Mouse (Mus musculus): ENCODE measurements around the gene Bmf.
A peak's percentile ranks its signal among the peaks of the same experiment; 100 is the strongest.

The Bmf gene

DNA sequence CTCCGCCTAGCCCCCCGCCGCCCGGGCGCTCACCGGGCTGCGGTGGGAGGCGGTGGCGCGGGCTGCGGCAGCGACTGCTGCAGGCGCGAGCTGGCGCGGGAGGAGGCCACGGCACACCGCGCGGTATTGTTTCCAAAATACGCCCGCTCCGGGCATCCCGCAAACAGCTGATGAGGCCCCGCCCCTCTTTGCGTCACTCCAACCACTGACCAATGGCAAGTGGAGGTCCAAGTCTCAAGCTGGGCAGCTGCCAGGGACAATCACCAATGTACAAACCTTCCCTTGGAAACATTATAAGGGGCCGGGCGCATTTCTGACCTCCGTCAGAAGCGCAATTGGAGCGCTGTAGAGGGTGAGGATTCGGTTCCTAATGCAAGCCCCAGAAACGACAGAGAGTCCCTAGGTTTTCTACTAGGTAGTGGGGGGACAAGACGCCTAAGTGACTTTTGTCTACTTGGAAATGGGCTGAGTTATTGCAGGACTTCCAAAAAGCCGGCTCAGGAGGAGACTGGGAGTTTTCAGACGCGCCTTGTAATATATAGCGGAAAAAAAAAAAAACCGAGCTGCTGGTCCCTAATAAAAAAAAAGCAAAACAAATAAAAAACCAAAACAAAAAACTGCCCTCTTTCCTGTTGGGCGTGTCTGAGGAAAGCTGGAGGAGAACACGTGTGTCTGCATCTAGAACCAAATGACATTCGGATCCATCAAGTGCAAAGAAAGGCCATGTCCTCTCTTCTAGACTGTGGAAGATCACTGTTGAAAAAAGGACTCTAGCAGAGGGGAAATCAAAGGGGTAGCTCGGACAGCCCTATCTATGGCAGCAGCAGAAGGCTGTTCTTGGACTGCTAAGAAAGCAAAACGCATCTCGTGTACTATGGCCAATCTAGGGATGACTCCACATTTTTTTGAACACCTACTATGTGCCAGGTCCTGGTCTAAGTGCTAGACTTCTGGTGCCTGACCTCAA is at the start of gene Bmf:
Gene Bmf (minus strand): TSS at position 181 of the 967 bp plus-strand sequence.
- peak; percentile 99 for DNase-seq

DNA sequence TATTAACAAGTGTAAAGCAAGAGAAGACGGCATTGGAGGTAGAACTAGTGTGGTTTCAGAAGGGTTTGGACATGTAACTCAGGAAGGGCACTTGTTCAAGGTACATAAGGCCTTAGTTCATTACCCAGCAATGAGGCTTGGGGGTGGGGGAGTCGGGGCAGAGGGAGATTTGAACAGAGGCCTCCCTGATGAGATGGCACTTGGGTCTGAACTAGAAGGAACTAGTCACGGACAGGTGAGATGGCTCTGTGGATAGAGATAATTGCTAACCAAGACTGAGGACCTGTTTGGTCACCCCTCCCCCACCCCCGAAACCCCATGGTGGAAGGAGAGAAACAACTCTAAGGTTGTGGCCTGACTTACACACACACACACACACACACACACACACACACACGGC is 49.6 kb upstream of the Bmf start:
- DNase-seq, result no peak

DNA sequence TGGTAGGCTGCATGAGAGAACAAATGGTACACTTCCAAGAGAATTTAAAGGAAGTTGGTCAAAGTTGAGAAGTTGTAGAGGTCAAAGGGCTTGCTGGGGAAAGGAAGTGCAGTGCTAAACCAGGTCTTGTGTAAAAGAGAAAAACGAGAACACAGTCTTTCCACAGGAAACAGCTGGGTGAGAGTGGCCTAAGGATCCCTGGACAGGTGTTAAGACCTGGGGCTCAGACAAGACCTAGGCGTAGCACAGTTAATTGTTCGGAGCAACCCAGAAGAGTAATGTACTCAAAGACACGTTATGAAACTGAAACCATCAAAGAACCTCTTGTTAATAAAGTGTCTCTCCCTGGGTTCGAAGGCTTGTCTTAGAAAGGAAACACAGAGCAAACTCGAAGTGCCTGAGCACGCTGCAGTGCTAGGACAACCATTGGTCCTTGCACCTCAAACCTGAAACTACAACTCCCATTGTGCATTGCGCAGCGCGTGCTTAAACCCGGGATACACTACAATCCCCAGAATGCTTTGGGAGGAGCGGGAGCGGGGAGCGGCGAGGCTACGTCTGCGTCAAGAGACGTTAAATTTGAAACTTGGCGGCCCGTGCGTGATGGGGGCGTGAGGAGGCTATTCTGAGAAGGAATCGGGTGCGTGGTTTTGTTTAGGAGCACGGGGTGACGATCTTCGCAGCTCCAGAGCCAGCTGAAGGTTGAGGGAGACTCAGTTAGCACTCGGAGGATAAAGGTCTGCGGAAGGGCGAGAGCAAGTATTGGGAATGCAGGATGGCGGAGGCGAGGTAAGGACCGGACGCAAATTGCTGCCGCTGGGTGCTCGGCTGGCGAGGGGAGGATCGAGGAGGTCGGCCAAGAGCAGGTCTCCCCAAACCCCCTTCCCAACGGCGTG is 48.4 kb upstream of the Bmf start, which contains the start of gene Bub1b:
Gene Bub1b (plus strand): TSS at position 539 of the 896 bp plus-strand sequence.
- DNase-seq, result peak; percentile 90

DNA sequence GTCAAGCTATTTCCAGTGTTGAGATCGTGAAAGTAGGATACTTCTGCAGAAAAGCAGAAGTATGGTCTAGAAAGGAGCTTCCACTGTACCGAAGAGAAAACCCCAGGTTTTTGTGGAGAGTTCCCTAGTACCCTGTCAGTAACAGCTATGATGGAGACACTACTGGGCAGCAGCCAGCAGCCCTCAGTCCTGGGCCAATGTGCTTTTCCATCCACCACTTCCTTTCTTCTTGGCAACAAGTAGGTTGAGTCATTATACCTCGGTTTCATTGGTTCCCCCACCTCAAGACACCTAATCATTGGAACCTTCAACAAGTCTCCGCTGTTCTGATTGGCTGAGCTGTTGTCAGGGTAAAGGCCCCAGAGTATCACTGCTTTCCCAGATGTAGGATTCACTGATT is 41.6 kb upstream of the Bmf start:
- no peak for DNase-seq

DNA sequence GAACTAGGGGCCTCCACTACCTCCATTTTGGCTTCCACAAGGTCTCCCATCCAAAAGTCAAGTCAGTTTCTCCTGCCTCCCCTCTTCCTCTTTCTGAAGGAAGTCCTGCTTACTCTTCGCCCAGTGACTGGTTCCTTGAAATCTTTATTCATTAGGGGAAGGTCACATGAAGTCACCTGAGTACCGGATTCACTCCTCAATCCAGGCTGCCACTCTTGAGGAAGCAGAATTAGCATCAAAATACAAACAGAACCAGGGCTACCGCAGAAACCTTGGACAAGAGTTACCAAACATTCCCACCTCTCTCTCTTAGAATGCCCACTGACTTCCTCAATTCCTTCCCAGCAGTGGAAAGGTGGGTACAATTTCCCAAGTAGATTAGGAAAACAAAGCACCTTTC is 38.2 kb upstream of the Bmf start:
- DNase-seq, result no peak

DNA sequence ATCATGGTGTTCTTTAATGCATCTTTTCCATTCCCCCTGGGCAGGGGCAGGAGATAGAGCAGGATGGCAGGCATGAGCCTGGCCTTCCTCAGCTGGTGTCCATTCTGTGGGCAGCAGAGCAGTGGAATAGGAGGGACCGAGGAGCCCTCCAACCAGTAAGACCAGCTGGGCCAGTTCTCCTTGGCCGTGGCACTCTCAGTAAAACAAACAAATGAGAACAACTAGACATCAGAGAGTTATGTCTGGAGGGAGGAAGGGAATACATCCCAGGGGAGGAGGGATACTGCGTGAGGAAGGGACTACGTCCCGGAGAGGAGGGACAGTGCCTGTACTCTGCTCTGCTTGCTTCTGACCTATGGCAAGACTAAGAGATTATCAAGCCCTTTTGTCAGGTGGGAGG is 36.5 kb upstream of the Bmf start:
- DNase-seq, result no peak

DNA sequence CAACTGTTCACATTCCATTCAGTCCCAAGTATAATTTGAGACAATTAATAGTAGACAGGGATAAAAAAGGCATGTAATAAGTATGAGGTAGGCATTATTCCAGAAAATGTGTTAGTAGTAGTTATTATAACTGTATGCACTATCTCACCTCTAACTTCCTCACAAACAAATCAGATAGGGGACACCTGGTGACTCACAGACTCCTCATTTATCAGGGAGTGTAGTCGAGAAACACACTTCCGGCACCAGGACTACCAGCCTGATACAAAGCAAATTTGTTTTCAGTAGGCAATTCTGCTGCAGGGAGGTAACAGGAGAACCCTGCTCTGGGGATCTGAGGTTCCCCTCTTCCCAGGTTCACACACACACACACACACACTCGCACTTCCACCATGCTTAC is 23.6 kb upstream of the Bmf start:
- no peak for DNase-seq

DNA sequence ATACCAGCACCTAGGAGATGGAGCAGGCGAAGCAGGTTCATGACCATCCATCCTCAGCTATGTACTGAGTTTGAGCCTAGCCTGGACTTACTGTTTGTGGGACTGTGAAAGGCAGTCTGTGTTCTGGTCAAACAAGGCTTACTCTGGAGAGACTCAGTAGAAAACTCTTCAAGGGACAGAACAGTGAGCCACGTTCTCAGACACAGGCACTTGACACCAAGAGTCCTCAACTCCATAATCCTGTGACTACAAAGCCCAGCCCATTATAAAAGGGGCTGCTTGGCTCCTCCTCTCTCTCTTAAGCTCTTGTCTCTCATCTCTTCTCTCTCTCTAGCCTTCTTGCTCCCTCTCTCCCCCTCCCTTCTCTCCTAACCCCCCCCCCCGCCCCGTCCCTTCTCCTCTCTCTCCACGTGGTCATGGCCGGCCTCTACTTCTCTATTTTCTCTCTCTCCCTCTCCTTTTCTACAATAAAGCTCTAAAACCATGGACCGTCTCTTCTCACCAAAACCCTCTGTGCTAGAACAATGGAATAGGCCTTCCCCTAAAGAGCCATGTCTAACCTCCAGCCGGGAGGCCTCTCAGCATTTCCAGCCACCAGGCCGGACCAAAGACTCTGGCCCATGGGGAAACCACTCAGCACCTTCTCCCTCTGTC is 22.8 kb upstream of the Bmf start:
- no peak for DNase-seq

DNA sequence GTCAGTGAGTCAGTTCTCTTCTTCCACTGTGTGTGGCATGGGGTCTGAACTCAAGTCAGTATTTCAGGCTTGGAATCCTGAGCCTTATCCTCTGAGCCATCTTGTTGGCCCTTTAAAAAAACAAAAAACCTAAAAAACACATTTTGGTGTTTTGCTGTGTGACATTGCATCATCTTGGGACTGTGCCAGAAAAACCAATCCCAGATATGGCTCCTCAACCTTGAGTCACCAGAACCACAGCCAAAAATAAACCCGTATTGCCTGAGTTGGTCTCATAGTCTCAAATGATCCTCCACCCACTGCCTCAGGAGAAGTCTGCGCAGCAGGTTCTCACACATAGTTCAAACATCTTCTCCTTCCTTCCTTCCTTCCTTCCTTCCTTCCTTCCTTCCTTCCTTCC is 21.5 kb upstream of the Bmf start:
- no peak for DNase-seq

DNA sequence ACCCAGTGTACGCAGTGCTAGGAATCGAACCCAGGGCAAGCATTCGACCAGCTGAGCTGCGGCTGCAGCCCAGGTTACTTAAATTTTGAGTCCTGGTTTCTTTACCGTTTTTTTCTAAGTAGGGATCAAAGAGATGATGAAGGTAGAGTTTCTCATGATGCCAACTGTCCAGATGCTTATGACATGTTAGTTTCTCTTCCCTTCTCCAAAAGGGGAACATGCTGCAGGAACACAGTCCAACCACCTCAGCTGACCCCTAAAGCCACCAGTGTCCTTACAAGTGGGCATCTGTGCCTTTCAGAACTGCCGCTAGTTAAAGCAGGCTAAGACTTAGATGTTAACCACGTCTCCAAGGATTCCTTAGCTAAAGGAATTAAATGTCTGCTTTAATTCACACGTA is 17.7 kb upstream of the Bmf start:
- DNase-seq, result no peak

DNA sequence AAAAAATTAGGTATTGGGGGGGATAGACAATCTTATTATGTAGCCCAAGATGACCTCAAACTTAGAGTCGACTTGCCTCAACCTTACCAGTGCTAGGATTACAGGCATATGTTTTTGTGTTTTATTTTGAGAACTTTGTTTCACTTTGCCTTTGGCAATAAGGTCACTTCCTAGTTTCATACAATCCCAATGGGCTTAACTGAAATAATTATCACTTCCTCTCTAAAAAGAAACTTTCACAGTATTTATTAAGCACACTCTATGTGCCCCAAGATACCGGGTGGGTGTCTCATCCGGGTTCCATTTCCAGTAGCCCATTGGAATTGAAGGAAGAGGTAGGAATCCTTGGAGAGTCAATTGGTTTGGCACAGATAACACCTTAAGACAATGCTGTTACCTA is 12.9 kb upstream of the Bmf start:
- no peak for DNase-seq

DNA sequence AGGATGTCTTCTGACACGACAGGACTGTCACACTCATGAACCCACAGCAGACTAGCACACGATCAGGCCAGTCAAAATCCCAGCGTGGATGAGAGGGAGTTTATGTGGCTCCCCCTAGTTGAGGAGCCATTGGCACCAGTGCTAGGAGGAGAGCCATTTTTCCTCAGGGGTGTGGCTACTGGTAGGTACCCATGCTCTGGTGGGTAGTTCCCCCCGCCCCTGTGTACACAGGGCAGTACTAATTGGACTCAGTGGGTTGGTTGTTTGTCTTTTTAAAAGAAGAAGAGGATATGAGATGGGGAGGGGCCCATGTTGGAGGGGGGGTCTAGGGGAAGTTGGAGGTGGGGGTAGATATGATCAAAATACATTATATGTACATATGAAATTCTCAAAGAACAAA is 12.5 kb upstream of the Bmf start:
- no peak for DNase-seq

DNA sequence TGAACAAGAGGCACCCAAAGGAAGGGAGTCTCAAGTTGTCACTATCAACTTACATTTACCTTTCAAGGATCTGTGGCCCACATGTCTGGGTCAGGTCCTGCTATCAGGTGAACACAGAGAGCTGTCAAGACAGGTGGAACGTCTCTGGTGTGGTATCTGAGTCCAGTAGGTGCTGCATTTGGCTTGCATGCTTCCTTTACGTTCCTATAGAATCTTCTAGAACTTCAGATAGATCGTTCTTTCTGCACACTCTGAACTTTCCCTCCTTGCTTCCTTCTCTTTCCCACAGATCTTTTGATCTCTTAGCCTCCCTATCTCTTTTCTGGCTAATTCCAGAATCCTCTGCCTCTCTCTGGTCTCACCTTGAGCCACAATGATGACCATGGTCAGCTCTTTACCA is 8.9 kb upstream of the Bmf start:
- no peak for DNase-seq

DNA sequence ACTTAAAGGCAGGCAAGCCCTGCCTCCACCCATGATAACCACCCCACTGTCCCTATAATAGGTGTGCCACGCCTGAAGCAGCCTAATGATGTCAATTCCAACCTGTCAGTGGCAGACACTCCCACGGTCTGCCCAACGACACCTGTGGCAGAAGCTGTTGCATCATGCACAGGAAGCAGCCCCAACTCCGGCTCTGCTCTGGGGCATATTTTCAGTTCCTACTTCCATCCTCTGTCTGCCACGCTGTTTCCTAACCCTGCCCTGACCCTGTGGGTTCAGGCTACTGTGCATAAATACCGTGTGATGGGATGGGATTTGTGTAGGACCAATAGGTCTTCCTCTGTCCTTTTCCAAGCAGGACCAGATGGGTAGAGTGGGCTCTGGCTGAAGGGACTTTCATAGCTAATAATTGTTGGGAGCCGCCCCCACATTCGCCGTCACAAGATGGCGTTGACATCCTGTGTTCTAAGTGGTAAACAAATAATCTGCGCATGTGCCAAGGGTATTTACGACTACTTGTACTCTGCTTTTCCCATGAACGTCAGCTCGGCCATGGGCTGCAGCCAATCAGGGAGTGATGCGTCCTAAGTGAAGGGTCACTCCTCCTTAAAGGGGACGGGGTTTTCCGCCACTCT is 5.0 kb upstream of the Bmf start:
- DNase-seq, result peak; percentile 85

DNA sequence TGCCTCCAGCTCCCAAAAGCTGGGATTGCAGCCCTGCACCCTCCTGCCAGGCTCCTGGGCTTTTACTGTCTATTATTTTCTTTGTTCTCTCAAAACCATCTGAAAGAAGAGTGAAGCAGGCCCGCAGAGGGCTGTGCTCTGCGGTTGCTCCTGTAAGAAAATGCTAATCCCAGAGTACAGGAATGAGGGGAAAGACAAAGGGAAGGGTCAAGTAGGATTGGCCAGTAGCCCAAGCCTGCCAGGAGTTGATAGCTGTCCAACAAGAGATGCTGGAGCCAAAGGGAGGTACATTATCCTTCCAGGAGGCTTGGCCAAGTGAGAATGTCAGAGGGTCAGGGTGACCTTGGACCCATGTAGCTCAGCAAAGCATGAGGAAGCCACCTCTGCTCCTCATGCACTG is 2.1 kb upstream of the Bmf start:
- peak; percentile 45 for DNase-seq

DNA sequence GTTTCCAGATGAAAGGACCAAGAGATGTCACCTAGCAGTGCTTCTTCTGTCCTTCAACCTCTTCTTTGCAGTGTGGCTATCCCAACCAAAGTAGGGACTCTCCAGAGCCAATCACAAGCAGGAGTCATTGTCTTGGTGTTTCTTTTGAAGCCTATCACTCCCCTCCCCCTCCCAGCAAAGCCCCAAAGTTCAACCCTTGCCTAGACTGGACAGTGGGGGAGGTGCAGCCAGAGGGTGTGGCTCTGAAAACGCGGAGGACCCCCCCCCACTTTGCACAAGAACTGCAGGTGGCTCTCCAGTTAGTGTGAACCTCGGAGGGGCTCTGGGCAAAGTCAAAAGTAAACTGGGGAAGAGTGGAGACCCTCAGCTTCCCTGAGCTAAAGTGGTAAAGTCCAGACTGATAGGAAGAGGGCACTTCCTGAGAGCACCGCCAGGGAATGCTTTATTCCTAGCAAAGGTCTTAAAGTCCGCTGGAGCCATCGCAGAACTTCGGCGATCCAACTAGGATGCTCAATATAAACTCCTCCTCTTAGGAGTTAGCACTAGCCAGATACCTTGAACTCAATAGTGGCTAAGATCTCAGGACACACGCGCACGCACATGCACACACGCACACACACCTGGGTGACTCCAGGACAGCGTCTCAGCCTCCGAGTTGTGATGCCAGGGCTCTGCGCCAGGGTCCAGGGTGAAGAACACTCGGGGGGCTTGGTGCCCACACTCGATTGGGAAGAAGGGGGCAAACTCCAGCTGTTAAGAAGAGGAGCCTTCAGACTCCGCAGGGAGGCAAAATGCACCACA is 866 bp downstream of the Bmf start:
- peak; percentile 67 for DNase-seq

DNA sequence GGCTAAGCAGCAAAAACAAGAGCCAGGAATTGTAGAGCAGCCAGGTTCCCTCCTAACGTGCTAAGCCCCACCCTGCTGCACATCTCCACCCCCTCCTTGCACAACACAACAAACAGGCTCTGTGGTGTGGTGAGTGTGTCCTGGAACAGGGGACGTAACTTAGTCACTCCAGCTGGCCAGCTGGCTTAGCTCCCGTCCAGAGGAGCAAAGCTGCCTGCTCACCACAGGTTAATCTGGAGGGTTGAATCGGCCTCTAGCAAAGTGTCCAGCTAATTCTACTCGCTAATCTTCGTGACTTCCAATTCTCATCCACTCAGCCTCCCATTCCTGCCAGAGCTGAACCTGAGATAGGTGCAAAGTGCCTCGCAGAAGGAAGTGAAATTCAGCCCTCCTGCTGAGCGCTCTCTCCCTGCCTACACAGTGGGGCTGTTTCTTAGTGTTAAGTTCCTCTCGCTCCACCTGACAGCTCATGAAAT is 1.9 kb downstream of the Bmf start:
- DNase-seq, result no peak

DNA sequence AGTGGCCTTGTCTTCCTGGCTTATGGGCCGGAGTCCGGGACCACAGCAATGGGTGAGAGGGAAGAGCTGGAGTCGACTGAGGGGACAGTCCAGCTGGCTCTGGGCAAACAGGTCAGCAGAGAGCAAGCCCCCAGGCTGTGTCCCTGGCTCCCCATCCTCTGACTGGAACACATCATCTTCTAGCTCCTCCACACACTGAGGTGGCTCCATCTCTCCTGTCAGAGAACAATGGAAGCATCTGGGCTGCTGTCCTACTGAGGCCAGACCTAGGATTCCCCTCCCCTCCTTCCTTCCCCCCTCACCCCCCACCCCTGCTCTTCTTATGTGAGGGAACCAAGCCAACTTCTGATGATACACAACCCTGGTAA is 2.7 kb downstream of the Bmf start:
- peak; percentile 48 for DNase-seq

DNA sequence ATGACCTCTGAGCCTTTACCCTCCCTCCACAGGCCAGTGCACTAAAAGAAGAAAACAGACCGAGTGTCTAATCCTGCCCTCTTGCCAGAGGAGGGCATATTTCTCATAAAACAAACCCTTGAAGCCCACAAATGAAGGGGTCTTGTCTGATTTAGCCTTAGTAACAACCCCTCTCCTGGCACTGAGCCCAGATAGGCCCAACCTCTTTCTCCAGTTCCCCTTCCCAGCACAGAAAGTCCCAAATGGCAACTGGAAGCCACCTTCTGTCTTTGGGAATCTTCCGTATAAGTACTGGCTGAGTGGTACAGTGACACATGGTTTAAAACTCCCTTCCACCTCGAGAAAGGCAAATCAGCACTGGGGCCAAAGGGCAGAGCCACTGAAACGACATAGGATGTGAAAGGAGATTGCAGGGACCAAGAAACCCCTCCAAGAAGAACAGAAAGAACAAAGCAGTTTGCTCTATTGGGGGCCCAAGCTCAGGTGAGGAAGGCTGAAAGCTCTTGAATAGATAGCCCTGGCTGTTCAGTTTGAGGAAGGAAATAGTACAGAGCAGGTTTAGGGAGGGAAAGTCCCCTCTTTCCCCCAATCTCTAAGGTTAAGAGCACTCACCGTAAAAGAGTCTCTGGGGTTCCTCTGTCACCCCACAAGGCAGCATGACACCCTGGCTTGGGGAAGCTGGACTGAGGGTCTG is 3.2 kb downstream of the Bmf start:
- no peak for DNase-seq

DNA sequence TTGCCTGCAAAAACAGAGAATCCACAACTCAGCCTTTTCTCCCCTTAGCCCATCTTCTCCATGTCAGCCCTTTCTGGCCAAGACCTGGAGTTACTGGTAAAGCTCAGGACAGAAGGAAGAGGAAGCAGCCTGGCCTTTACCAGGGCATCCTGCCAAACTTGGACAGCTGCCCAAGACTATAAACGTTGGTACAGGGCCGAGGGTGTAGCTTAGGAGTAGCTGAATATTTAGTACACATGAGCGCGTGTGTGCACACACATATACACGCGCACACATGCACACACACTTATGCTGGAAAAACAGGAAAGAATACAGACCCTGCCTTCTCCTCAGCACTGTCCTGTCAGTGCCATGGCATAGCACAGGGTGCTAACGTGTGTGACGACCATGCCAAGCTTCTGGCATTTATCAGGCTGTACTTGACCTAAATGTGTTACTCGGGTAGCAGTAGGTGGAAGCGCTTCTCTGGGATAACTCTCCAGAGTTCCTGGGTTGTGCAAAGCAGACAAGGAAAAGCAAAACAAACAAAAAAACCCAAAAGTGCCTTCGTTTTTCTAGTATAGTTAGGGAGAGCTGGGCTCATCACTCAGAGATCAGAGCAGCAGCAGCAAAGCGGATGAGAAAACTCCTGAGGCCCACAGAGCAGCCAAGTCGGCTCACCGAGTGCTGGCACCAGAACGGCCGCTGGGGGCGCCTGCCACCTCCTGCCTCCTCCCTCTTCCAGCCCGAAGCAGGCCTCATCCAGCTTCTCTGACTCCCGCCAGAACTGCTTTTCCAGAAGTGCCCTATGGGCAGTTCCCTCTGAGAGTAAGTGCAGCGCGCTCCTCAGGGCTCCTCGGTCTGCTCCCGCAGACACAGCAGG is 4.0 kb downstream of the Bmf start:
- peak; percentile 94 for DNase-seq

Measured in cerebellum, adult 9-10 months (tissue).